Mouse (Mus musculus) forebrain, embryonic 10.5 days (tissue): ENCODE results near the gene Gm36210. TPM values are rescaled to one million over a fixed set of nuclear protein-coding genes. Genes with fewer than 3 reads are reported as not detected.
A peak's percentile ranks its signal among the peaks of the same experiment; 100 is the strongest.

ENCODE experiments used
- DNase-seq: peaks from one replicate; pipeline ENCODE4 v3.0.0-alpha.2; 2017; ENCODE audit warnings: low spot score; ENCODE audit errors: extremely low spot score
- H3K27ac ChIP-seq: fragments of 300-500 bp; sonication (generic); 2 replicates; pipeline ENCODE4 v1.5.1; 2016; ENCODE audit warnings: mild to moderate bottlenecking
- H3K27me3 ChIP-seq: fragments of 300-500 bp; sonication (generic); 2 replicates; pipeline ENCODE4 v1.6.1; 2016; ENCODE audit warnings: mild to moderate bottlenecking; ENCODE audit not compliant: poor library complexity, severe bottlenecking
- H3K36me3 ChIP-seq: fragments of 300-500 bp; sonication (generic); replicated peaks from 2 replicates; pipeline ENCODE4 v1.6.1; 2016; ENCODE audit warnings: mild to moderate bottlenecking, moderate library complexity
- H3K4me1 ChIP-seq: fragments of 300-500 bp; sonication (generic); 2 replicates; pipeline ENCODE4 v1.6.1; 2016
- H3K4me3 ChIP-seq: fragments of 300-500 bp; sonication (generic); 2 replicates; pipeline ENCODE4 v1.5.1; 2016; ENCODE audit warnings: mild to moderate bottlenecking, moderate library complexity
- H3K9me3 ChIP-seq: fragments of 300-500 bp; sonication (generic); 2 replicates; pipeline ENCODE4 v1.6.1; 2016; ENCODE audit warnings: mild to moderate bottlenecking, moderate library complexity
- WGBS: fragments of 180-500 bp; shearing (Covaris S2); methylation state at CpG from one replicate; pipeline ENCODE4 v1.1.7; 2016; 5-methylcytosine and 5-hydroxymethylcytosine counted together
- polyA plus RNA-seq: library from polyadenylated mRNA; unstranded; fragments of >200 nt; fragmentation: Nextera tagmentation; extraction: Ambion mirVana; gene quantifications from 2 replicates; pipeline ENCODE4 v1.2.1, GENCODE M21; 2016

Gene Gm36210
- polyA plus RNA-seq, 1 experiment from 2014 or later = 0.22 TPM

GRCm38 (mm10) chr7:4933103-4933502, 26.8 kb upstream of the Gm36210 start:
- no peaks in the 10 kb centered on the region for H3K27me3 ChIP-seq
- H3K36me3 ChIP-seq = no peaks in the 10 kb centered on the region
- peaks cover 2% of the 10 kb centered on the region; the same call in 1 of the 2 replicates for H3K4me1 ChIP-seq
- peaks cover 9% of the 10 kb centered on the region for H3K9me3 ChIP-seq
- 89% methylated on average over 12 of the region's 12 CpGs for WGBS
- H3K4me3 ChIP-seq = no peak overlapping the region
- H3K27ac ChIP-seq = no peak overlapping the region
- DNase-seq = no peak

- Histone ChIP-seq H3K36me3 (no peaks in the 10 kb centered on the region), H3K4me1 (peaks cover 44% of the 10 kb centered on the region), H3K9me3 (0 out of 2 replicates have a peak, but pooled peaks cover 4% of the 10 kb centered on the region), H3K27me3 (no peaks in the 10 kb centered on the region), H3K4me3 (no peak overlapping the region), H3K27ac (no peak overlapping the region)
- DNase-seq = no peak
- WGBS = 86% methylated on average over 17 of the region's 17 CpGs
Observed at GRCm38 (mm10) chr7:4928323-4928722, 22.0 kb upstream of the Gm36210 start.

GRCm38 (mm10) chr7:4927711-4928110, 21.4 kb upstream of the Gm36210 start:
- 68% methylated on average over 8 of the region's 8 CpGs for WGBS
- peak overlapping the region; percentile 92 for H3K27ac ChIP-seq
- 0 out of 2 replicates have a peak, but pooled peaks cover 4% of the 10 kb centered on the region for H3K9me3 ChIP-seq
- no peak overlapping the region for H3K4me3 ChIP-seq
- no peak for DNase-seq
- peaks cover 50% of the 10 kb centered on the region for H3K4me1 ChIP-seq
- no peaks in the 10 kb centered on the region for H3K27me3 ChIP-seq
- H3K36me3 ChIP-seq = no peaks in the 10 kb centered on the region

- Histone ChIP-seq H3K27me3 (no peaks in the 10 kb centered on the region), H3K36me3 (no peaks in the 10 kb centered on the region), H3K27ac (peak overlapping the region; percentile 92), H3K4me3 (0 out of 2 replicates have a peak overlapping the region, but pooled peaks have one; percentile 29), H3K4me1 (peaks cover 59% of the 10 kb centered on the region), H3K9me3 (0 out of 2 replicates have a peak, but pooled peaks cover 4% of the 10 kb centered on the region)
- no peak for DNase-seq
- WGBS = 75% methylated on average over 16 of the region's 16 CpGs
Observed at GRCm38 (mm10) chr7:4926849-4927248, 20.5 kb upstream of the Gm36210 start.

GRCm38 (mm10) chr7:4925441-4926381, 19.4 kb upstream of the Gm36210 start, which contains the start of gene Ssc5d:
Ssc5d (plus strand) TSS chr7:4925785.
- Histone ChIP-seq H3K9me3 (0 out of 2 replicates have a peak, but pooled peaks cover 4% of the 10 kb centered on the region), H3K36me3 (peaks cover 11% of the 10 kb centered on the region), H3K27ac (peak within 1 kb of the TSS; percentile 92), H3K4me3 (peak within 1 kb of the TSS; percentile 53), H3K27me3 (no peaks in the 10 kb centered on the region), H3K4me1 (peaks cover 70% of the 10 kb centered on the region)
- 2% methylated on average over 6 of the region's 6 CpGs for WGBS
- DNase-seq = peak; percentile 53

- Histone ChIP-seq H3K9me3 (peaks cover 4% of the 10 kb centered on the region; the same call in 1 of the 2 replicates), H3K36me3 (peaks cover 19% of the 10 kb centered on the region), H3K4me1 (peaks cover 76% of the 10 kb centered on the region), H3K4me3 (peak overlapping the region; percentile 53), H3K27me3 (no peaks in the 10 kb centered on the region), H3K27ac (peak overlapping the region; percentile 92)
- DNase-seq = no peak
- 14% methylated on average over 3 of the region's 4 CpGs for WGBS
Observed at GRCm38 (mm10) chr7:4924891-4925301, 18.6 kb upstream of the Gm36210 start.

GRCm38 (mm10) chr7:4924483-4924882, 18.2 kb upstream of the Gm36210 start:
- WGBS = 4% methylated on average over 4 of the region's 4 CpGs
- H3K36me3 ChIP-seq = peaks cover 23% of the 10 kb centered on the region
- no peak for DNase-seq
- H3K9me3 ChIP-seq = peaks cover 4% of the 10 kb centered on the region; the same call in 1 of the 2 replicates
- H3K27ac ChIP-seq = peak overlapping the region; percentile 92
- peaks cover 77% of the 10 kb centered on the region for H3K4me1 ChIP-seq
- peak overlapping the region; percentile 53 for H3K4me3 ChIP-seq
- no peaks in the 10 kb centered on the region for H3K27me3 ChIP-seq

GRCm38 (mm10) chr7:4923586-4924364, 17.5 kb upstream of the Gm36210 start:
- DNase-seq = peak; percentile 64
- Histone ChIP-seq H3K27ac (peak overlapping the region; percentile 92), H3K4me1 (peaks cover 81% of the 10 kb centered on the region), H3K27me3 (no peaks in the 10 kb centered on the region), H3K4me3 (peak overlapping the region; percentile 53), H3K36me3 (peaks cover 30% of the 10 kb centered on the region), H3K9me3 (peaks cover 4% of the 10 kb centered on the region; the same call in 1 of the 2 replicates)
- WGBS = 4% methylated on average over 37 of the region's 37 CpGs

GRCm38 (mm10) chr7:4922931-4923565, 16.7 kb upstream of the Gm36210 start:
- Histone ChIP-seq H3K4me3 (peak overlapping the region; percentile 53), H3K9me3 (peaks cover 4% of the 10 kb centered on the region; the same call in 1 of the 2 replicates), H3K36me3 (peaks cover 37% of the 10 kb centered on the region), H3K4me1 (peaks cover 79% of the 10 kb centered on the region), H3K27me3 (no peaks in the 10 kb centered on the region), H3K27ac (peak overlapping the region; percentile 92)
- 2% methylated on average over 14 of the region's 14 CpGs for WGBS
- DNase-seq = peak; percentile 88

- peaks cover 43% of the 10 kb centered on the region for H3K36me3 ChIP-seq
- H3K27ac ChIP-seq = peak overlapping the region; percentile 92
- H3K4me1 ChIP-seq = peaks cover 79% of the 10 kb centered on the region
- no peaks in the 10 kb centered on the region for H3K27me3 ChIP-seq
- DNase-seq = peak; percentile 92
- peak overlapping the region; percentile 53 for H3K4me3 ChIP-seq
- WGBS = under 1% methylated on average over 14 of the region's 14 CpGs
- peaks cover 4% of the 10 kb centered on the region; the same call in 1 of the 2 replicates for H3K9me3 ChIP-seq
Observed at GRCm38 (mm10) chr7:4922508-4922907, 16.2 kb upstream of the Gm36210 start.

- H3K4me3 ChIP-seq = peak within 1 kb of the TSS; percentile 53
- H3K27ac ChIP-seq = peak within 1 kb of the TSS; percentile 92
- H3K36me3 ChIP-seq = peaks cover 47% of the 10 kb centered on the region
- peaks cover 4% of the 10 kb centered on the region; the same call in 1 of the 2 replicates for H3K9me3 ChIP-seq
- no peak for DNase-seq
- 24% methylated on average over 8 of the region's 8 CpGs for WGBS
- H3K4me1 ChIP-seq = peaks cover 75% of the 10 kb centered on the region
- H3K27me3 ChIP-seq = no peaks in the 10 kb centered on the region
Observed at GRCm38 (mm10) chr7:4921824-4922482, 15.6 kb upstream of the Gm36210 start, which contains the start of gene Nat14. Nat14 (plus strand) TSS chr7:4922028.
